Mouse (Mus musculus) thymus, adult 2 months (tissue): ENCODE results near the gene Ang2.

Source experiments
- CTCF ChIP-seq: fragments of 200-500 bp; IDR thresholded peaks from 2 replicates; pipeline ENCODE4 v1.5.1; 2012; ENCODE audit warnings: mild to moderate bottlenecking, control low read depth, low read length, moderate library complexity, borderline replicate concordance; ENCODE audit not compliant: control insufficient read depth, poor library complexity, insufficient read depth; ENCODE audit errors: extremely low read depth
- POLR2A ChIP-seq: fragments of 200-500 bp; IDR thresholded peaks from 2 replicates; pipeline ENCODE4 v1.6.1; 2012; ENCODE audit warnings: mild to moderate bottlenecking, low read length, control low read depth, moderate library complexity; ENCODE audit not compliant: control insufficient read depth, poor library complexity, insufficient read depth; ENCODE audit errors: extremely low read depth

DNA sequence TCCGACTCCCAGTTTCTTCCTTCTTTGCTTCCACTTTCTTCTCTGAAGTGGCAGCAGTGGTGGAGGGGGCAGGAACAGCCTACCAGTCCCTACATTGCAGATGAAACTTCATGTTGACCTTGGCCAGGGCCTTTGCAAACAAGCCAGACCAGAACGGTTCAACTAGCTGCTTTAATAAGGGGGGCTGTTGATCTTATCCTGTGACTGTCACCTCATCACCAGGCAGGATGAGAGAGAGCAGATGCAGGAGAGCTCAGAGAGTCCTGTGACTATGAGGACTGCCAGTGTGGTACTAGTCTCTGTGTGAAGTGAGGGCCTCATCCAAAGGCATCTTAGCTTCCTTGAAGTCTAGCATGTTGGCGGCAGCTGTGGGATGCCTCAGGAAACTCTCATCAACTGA lies 50.9 kb downstream of the Ang2 start:
- no peak for TF ChIP-seq POLR2A
- no peak for TF ChIP-seq CTCF
